Mouse (Mus musculus) forebrain, embryonic 10.5 days (tissue): ENCODE measurements around the gene Narf. TPM values are rescaled to one million over a fixed set of nuclear protein-coding genes. Genes with fewer than 3 reads are reported as not detected.

ENCODE experiments used
- polyA plus RNA-seq: library from polyadenylated mRNA; unstranded; fragments of >200 nt; fragmentation: Nextera tagmentation; extraction: Ambion mirVana; gene quantifications from 2 replicates; pipeline ENCODE4 v1.2.1, GENCODE M21; 2016

Narf gene
- polyA plus RNA-seq, 1 experiment from 2014 or later = 50.6 TPM

Other genes with a start within 250 kb of the Narf start
- gene Csnk1d, start 245.9 kb upstream of the Narf start, polyA plus RNA-seq = 120 and 123 TPM in 2 replicates
- gene Cd7, start 197.8 kb upstream of the Narf start, polyA plus RNA-seq = not detected in 2 replicates
- not detected in 2 replicates for gene Sectm1b, start 173.7 kb upstream of the Narf start, polyA plus RNA-seq
- gene Sectm1a, start 156.0 kb upstream of the Narf start, polyA plus RNA-seq = not detected in 2 replicates
- 0.06 TPM in 1 of 2 replicates, not detected in the other for gene Tex19.2, start 118.6 kb upstream of the Narf start, polyA plus RNA-seq
- gene Tex19.1, start 91.1 kb upstream of the Narf start, polyA plus RNA-seq = not detected in 2 replicates
- gene Uts2r, start 77.0 kb upstream of the Narf start, polyA plus RNA-seq = 0.09 TPM in 1 of 2 replicates, not detected in the other
- gene Hexdc, start 32.8 kb upstream of the Narf start, polyA plus RNA-seq = 5.3 and 6.6 TPM in 2 replicates
- 23.0 and 25.1 TPM in 2 replicates for gene Ogfod3, start 32.5 kb upstream of the Narf start, polyA plus RNA-seq
- 28.2 and 29.9 TPM in 2 replicates for gene Cybc1, start 7.9 kb upstream of the Narf start, polyA plus RNA-seq
- gene Foxk2, start 22.7 kb downstream of the Narf start, polyA plus RNA-seq = 10.4 and 11.9 TPM in 2 replicates
- gene Wdr45b, start 117.2 kb downstream of the Narf start, polyA plus RNA-seq = 98.6 and 102 TPM in 2 replicates
- gene Rab40b, start 151.0 kb downstream of the Narf start, polyA plus RNA-seq = 0.77 and 1.0 TPM in 2 replicates
- 7.8 and 8.1 TPM in 2 replicates for gene Fn3krp, start 184.1 kb downstream of the Narf start, polyA plus RNA-seq
- 0.58 and 0.79 TPM in 2 replicates for gene Fn3k, start 197.7 kb downstream of the Narf start, polyA plus RNA-seq
- gene Tbcd, start 214.7 kb downstream of the Narf start, polyA plus RNA-seq = 53.3 and 57.1 TPM in 2 replicates